Mouse (Mus musculus) thymus, postnatal 10 days (tissue): ENCODE results near the gene Rspry1.

Source experiments
- DNase-seq, 2 experiments: peaks; one replicate each; pipeline ENCODE4 v3.0.0; 2021; ENCODE audit warnings: low spot score in 2 of 2

Gene Rspry1

DNA sequence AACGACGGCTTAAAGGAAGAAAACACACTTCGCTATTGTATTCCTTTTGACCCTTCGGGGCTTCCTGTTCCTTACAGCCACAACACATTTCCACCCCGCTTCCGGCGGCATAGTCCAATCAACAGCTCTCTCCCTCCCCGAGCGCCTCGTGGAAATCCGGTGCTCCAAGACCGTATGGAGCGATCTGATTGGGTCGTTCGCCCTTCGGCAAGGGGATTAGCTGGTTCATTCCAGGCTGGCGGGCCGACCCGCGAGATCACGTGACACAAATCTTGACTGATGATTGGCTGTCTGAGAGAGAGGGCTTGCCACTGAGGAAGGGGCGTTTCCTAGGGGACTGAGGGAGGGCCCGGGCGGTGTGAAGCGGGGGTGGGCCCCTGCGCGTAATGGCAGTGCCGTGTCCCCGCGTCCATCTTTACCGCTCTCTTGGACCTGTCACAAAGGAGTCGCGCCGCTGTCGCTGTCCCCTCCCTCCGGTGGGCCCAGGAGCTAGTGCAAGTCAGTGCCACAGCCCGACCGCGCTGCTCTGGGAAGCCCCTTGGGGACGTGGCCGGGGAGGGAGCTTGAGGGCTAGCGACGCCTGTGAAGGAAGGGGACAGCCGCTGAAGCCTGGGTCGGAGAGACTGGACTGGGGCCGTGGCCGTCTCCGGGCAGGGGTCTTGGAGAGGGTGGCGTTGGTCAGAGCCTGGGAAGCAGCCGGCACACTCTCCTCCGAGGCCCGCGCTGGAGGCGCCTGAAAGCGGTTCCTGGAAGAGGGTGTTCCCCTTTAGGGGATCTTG lies at the start of gene Rspry1, which contains the start of gene Fam192a:
Gene Rspry1 (plus strand): TSS at position 331 of the 779 bp plus-strand sequence.
Gene Fam192a (minus strand): TSS at position 391 of the 779 bp plus-strand sequence.
- DNase-seq, result peak; percentile 100

GRCm38 (mm10) chr8:94552696-94553095 lies 49.0 kb upstream of the Rspry1 start:
- DNase-seq, result no peak

GRCm38 (mm10) chr8:94557281-94557680 lies 44.5 kb upstream of the Rspry1 start:
- no peak for DNase-seq

DNA sequence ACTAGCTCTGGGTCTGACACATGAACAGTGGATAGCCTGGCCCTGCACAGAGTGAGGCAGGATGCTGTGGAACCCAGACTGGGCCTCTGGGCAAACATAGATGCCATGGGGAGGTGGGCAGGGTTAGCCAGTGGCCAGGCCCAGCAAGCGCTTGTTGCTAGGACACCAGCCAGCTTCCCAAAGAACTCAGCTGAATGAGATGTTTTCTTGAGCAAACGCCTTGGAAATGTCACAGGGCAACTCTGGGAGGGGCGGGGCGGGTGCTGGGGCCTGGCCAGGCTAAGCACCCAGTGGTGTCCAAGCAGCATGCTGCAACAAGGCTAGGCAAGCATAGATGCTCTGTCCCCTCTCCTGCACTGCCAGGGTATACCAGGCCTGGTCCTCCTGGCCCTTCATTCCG lies 40.5 kb upstream of the Rspry1 start:
- DNase-seq, result no peak

GRCm38 (mm10) chr8:94564421-94564820 lies 37.3 kb upstream of the Rspry1 start:
- no peak for DNase-seq

GRCm38 (mm10) chr8:94566033-94566432 lies 35.7 kb upstream of the Rspry1 start:
- DNase-seq, result no peak

GRCm38 (mm10) chr8:94566446-94567158 lies 35.1 kb upstream of the Rspry1 start:
- DNase-seq, result no peak

GRCm38 (mm10) chr8:94567159-94567849 lies 34.4 kb upstream of the Rspry1 start:
- DNase-seq, result no peak

DNA sequence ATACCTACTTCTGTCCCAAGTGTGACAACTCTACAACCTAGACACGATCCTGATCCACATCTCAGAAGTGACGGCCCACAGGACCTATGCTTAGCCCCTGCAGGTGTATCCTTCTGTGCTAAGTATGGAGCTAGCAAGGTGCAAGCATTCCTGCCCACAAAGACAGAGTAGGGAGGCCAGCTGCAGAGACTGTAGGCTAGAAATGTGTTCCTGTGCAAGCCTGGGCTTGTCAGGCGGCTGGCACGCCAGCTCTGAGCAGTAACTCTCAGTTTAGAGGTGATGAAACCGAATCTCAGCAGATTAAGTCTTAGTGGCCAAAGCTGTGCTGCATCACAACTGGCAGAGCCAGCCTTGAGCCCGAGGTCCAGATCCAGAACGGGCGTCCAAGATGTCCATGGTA lies 33.6 kb upstream of the Rspry1 start:
- no peak for DNase-seq

- DNase-seq, result no peak
These were observed 32.3 kb upstream of the Rspry1 start for GRCm38 (mm10) chr8:94569419-94569818.

GRCm38 (mm10) chr8:94571896-94572295 lies 29.8 kb upstream of the Rspry1 start:
- no peak for DNase-seq

- no peak for DNase-seq
These were observed 27.4 kb upstream of the Rspry1 start for GRCm38 (mm10) chr8:94574159-94574907.

DNA sequence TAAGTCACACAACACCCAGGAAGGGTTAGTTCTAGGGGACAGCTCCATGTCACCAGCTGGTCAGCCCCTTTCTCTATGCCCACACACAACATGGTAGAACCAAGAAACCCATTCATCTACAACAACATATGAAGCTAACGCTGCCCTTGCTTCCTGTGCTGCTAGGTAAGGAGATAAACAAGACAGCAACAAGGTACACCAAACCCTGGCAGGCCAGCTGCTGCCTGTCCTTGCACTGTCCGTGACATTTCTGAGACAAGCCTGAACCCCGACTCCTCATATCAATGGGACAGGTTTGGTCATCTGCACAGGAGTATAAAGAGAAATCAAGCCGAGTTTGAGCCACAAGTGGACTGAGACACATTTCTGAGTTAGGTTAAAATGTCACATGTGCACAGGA lies 26.6 kb upstream of the Rspry1 start:
- no peak for DNase-seq

DNA sequence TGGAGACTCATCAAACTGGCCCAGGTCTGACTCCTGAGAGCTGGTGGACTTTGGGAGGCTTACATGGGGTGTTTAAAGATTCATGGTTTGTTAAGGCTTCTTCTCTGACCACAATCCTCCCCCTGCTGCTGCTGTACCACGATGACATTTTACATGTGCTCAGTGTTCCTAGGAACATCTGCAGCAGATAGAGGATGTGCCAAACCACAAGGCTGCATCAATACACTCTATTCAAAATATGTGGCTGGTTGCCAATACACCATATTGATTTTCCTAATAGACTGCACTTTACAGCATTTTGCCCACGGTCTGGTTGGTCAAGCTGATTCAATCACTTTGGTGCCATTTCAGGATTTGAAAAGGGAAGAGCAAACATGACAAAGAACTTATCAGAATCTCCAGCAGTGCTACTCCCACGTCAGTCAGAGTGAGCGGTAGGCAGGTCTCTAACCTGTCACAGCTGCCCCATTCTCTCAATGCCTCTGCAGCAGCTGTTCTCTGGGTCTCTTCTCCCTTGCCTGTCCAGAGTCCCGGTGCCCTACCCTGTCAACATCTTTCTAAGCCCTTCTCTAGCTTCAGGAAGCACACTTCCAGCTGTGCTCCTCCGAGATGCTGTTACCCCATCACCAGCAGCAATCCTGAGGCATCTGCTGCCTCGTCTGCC lies 19.8 kb upstream of the Rspry1 start:
- no peak for DNase-seq

DNA sequence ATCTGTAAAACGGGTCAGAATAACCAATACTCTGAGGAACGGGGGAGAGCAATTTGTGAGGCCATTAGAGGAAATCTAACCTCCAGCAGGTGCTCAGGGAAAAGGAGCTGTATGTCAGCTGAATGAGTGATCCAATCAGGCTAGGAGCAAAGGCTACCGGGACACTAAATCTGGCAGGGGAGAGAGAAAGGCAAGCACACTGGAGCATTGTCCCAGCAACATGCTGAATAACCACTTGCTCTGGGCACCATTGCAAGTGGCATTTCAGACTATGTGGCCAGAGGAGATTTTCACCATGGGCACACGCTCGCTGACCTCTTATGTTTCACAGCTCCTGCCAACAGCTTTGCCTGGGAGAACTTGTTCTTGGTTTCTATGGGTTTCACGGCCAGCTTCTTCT lies 19.2 kb upstream of the Rspry1 start:
- no peak for DNase-seq

GRCm38 (mm10) chr8:94584238-94584817 lies 17.4 kb upstream of the Rspry1 start:
- DNase-seq, result no peak

DNA sequence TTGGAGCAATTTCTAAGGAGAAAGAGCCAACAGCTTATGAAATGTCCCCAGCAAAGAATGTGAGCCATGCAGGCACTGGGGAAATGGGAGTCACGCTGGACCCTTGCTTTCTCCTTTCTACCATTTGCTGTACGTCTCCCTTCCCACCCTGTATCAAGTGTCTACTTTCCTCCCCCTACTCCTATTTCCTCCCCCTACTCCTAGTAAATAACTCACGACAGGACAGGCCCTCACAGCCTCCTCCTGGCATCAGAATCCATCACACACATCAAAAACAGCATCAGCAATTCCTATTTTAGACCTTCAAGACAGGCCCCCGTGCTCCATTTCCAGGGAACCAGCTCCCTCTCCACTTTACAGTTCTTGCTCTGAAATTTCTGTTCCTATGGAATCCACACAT lies 10.0 kb upstream of the Rspry1 start:
- DNase-seq, result no peak

GRCm38 (mm10) chr8:94594211-94594610 lies 7.5 kb upstream of the Rspry1 start:
- DNase-seq, result no peak

DNA sequence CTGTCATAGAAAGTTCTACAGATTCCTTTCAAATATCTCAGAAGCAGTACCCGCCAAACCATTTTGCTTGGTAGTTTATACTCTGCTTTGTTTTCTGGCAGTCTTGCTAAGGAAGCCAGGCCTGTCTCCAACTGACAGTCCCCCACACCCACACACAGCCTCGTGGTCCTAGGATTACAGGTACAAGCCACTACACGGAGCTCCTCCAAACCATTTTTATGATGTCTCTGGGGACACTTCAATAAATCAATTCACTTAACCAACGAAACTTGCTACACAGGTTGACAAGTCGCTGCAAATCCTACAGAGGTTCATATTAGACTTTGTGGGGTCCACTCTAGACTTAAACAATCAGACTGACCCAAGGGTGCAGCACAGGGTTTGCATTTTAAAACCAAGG lies 1.3 kb upstream of the Rspry1 start:
- DNase-seq, result no peak

DNA sequence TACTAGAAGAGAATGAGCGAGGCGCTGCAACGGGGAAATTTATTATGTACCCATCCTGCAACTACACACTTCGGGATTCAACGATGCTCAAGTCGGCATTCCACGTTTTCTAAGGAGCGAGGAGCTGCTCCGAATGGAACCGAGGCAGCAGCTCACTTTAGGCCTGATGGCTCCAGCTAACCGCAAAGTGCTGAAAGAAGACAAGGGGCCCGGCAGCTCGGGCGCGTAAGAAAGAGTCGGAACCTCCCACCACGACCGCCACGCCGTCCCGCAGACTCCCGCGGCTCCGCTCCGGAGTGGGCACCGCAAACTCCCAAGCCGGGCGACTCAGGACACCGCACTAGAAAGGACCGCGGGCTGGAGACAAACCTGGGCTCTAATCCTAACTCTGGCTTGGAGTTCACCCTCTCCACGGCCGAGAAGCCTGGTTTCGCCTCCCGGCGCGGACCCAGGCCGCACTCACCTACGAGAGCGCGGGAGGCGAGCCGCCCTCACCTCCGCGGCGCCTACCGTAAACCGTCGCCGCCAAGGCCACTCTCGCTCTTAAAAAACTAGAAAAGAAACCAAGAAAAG lies 617 bp upstream of the Rspry1 start:
- DNase-seq, result peak; percentile 25 to 39
